Mouse (Mus musculus) forebrain, postnatal 0 days (tissue): ENCODE data around the gene Galns. TPM values are rescaled to one million over a fixed set of nuclear protein-coding genes. Genes with fewer than 3 reads are reported as not detected.

ENCODE experiments used
- ATAC-seq: fragments of 200-750 bp; cut with Nextera tagmentation; 2 replicates; pipeline ENCODE4 v1.8.0; 2017; ENCODE audit warnings: mild to moderate bottlenecking, moderate library complexity
- DNase-seq: peaks from one replicate; pipeline ENCODE4 v3.0.0-alpha.2; 2015
- H3K27ac ChIP-seq: fragments of 300-500 bp; sonication (generic); 2 replicates; pipeline ENCODE4 v1.5.1; 2014; ENCODE audit warnings: low read depth, mild to moderate bottlenecking, antibody characterized with exemption, low read length, moderate library complexity, mixed read lengths
- H3K27me3 ChIP-seq: fragments of 300-500 bp; sonication (generic); 2 replicates; pipeline ENCODE4 v1.6.1; 2014; ENCODE audit warnings: mild to moderate bottlenecking, low read length, mixed read lengths; ENCODE audit not compliant: insufficient read depth
- H3K36me3 ChIP-seq: fragments of 300-500 bp; sonication (generic); 2 replicates; pipeline ENCODE4 v1.6.1; 2014; ENCODE audit warnings: mild to moderate bottlenecking, moderate library complexity; ENCODE audit not compliant: insufficient read depth
- H3K4me1 ChIP-seq: fragments of 300-500 bp; sonication (generic); 2 replicates; pipeline ENCODE4 v1.6.1; 2014; ENCODE audit warnings: antibody characterized with exemption; ENCODE audit not compliant: insufficient read depth
- H3K4me2 ChIP-seq: fragments of 300-500 bp; sonication (generic); 2 replicates; pipeline ENCODE4 v1.6.1; 2014; ENCODE audit warnings: low read depth, mild to moderate bottlenecking, moderate library complexity
- H3K4me3 ChIP-seq: fragments of 300-500 bp; sonication (generic); 2 replicates; pipeline ENCODE4 v1.5.1; 2014; ENCODE audit warnings: low read depth, low read length, mixed read lengths
- H3K9ac ChIP-seq: fragments of 300-500 bp; sonication (generic); 2 replicates; pipeline ENCODE4 v1.6.1; 2014; ENCODE audit warnings: mild to moderate bottlenecking
- H3K9me3 ChIP-seq: fragments of 300-500 bp; sonication (generic); 2 replicates; pipeline ENCODE4 v1.6.1; 2016; ENCODE audit warnings: low read length
- CTCF ChIP-seq: sonication (generic); IDR thresholded peaks from 2 replicates; pipeline ENCODE4 v1.5.1; 2016; ENCODE audit warnings: antibody characterized with exemption, control low read depth, low read depth
- WGBS: fragments of 180-500 bp; shearing (Covaris S2); extraction: QIAGEN DNeasy Blood & Tissue Kit; methylation state at CpG from one replicate; pipeline ENCODE4 v1.1.7; 2014; 5-methylcytosine and 5-hydroxymethylcytosine counted together
- polyA plus RNA-seq: library from polyadenylated mRNA; unstranded; fragments of >200 nt; fragmentation: Nextera tagmentation; extraction: Ambion mirVana; gene quantifications from 2 replicates; pipeline ENCODE4 v1.2.1, GENCODE M21; 2015
- total RNA-seq: library from RNA; depleted of rRNA; stranded (reverse); fragments of >200 nt; gene quantifications from 2 replicates; pipeline ENCODE4 v1.2.3, GENCODE M21; 2014

The Galns gene
- total and polyA plus RNA-seq, 2 experiments from 2014 or later, result 8.4 to 12.8 TPM

DNA sequence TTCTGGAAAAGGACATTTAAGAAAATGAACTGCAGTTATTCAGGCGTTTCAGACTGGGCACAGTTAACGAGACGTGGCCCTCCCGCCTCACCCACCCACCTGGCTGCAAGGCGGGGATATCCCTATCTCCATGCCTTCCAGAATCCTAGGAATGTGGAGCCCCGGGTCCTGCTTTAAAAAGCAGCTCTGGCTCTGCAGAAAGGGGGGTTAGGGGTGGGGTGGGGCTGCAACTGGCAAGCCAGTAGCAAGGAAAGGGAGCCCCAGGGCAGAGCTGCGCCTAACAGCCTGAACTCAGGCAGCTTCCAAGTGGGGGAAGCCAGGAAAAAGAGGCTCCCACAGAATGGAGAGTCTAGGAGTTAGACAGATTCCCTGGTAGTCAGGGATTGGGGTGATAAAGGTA, 32.1 kb downstream of the Galns start:
- no peak for TF ChIP-seq CTCF
- Histone ChIP-seq H3K27me3 (no peaks in the 10 kb centered on the region), H3K4me3 (no peak overlapping the region), H3K4me1 (peaks cover 20% of the 10 kb centered on the region), H3K4me2 (no peak overlapping the region), H3K9me3 (no peaks in the 10 kb centered on the region), H3K36me3 (peaks cover 2% of the 10 kb centered on the region; the same call in 1 of the 2 replicates), H3K9ac (no peak overlapping the region), H3K27ac (no peak overlapping the region)
- WGBS, result 22% methylated on average over 7 of the region's 7 CpGs
- ATAC-seq (no peak), DNase-seq (no peak)

DNA sequence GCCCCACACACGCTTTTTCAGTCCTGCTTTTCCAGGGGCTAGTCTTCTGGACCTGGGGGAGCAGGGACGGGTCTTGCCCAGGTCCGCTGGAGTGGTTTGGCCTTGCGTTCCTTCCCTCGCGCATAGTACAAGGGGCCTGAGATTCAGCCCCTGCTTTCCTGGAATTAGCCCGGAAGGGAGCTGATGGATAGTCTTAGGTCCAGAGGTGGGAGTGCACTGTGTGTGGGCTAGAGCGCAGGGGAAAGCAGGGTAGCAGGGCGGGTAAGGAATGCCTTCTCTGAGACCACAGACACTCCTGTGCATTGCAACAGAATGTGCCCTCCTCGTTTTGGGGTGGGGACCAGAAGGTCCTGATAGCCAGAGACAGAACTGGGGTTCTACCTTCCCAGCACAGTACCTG, 34.1 kb downstream of the Galns start:
- no peaks in the 10 kb centered on the region for H3K27me3 ChIP-seq
- peak overlapping the region; percentile 36 for H3K27ac ChIP-seq
- DNase-seq (no peak), ATAC-seq (peak; percentile 1; the same call in 1 of the 2 replicates)
- no peak for TF ChIP-seq CTCF
- H3K4me1 ChIP-seq, result peaks cover 20% of the 10 kb centered on the region
- peak overlapping the region; percentile 61 for H3K9ac ChIP-seq
- peak overlapping the region; percentile 53 for H3K4me3 ChIP-seq
- H3K36me3 ChIP-seq, result peaks cover 6% of the 10 kb centered on the region
- H3K9me3 ChIP-seq, result no peaks in the 10 kb centered on the region
- 44% methylated on average over 10 of the region's 10 CpGs for WGBS
- peak overlapping the region; percentile 66 for H3K4me2 ChIP-seq

DNA sequence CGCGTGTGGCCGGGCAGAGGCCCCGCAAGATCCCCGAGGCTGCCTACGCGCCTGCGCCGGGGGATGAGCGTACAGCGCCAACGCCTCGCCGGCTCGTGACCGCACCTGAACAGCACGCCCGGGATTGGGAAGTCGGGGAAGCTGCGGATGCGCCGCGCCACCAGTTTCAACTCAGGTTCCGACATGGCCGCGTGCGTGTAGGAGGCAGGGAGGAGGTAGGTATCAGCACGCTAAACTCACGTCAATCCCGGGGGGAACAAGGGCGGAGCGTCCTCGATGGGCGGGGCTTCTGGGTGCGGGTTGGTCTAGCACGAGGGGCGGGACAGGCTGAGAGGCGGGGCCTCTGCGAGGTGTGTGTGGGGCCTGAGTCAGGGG, 34.6 kb downstream of the Galns start, which contains the start of gene Aprt:
Aprt (minus strand) TSS at position 262 of the 375 bp plus-strand sequence.
- H3K9me3 ChIP-seq, result no peaks in the 10 kb centered on the region
- ATAC-seq, result peak; percentile 95
- peaks cover 20% of the 10 kb centered on the region for H3K4me1 ChIP-seq
- no peak for TF ChIP-seq CTCF
- peak within 1 kb of the TSS; percentile 61 for H3K9ac ChIP-seq
- peaks cover 11% of the 10 kb centered on the region for H3K36me3 ChIP-seq
- no peaks in the 10 kb centered on the region for H3K27me3 ChIP-seq
- H3K4me2 ChIP-seq, result peak within 1 kb of the TSS; percentile 66
- H3K4me3 ChIP-seq, result peak within 1 kb of the TSS; percentile 53
- DNase-seq, result peak; percentile 92
- WGBS, result under 1% methylated on average over 39 of the region's 39 CpGs
- peak within 1 kb of the TSS; percentile 36 for H3K27ac ChIP-seq

DNA sequence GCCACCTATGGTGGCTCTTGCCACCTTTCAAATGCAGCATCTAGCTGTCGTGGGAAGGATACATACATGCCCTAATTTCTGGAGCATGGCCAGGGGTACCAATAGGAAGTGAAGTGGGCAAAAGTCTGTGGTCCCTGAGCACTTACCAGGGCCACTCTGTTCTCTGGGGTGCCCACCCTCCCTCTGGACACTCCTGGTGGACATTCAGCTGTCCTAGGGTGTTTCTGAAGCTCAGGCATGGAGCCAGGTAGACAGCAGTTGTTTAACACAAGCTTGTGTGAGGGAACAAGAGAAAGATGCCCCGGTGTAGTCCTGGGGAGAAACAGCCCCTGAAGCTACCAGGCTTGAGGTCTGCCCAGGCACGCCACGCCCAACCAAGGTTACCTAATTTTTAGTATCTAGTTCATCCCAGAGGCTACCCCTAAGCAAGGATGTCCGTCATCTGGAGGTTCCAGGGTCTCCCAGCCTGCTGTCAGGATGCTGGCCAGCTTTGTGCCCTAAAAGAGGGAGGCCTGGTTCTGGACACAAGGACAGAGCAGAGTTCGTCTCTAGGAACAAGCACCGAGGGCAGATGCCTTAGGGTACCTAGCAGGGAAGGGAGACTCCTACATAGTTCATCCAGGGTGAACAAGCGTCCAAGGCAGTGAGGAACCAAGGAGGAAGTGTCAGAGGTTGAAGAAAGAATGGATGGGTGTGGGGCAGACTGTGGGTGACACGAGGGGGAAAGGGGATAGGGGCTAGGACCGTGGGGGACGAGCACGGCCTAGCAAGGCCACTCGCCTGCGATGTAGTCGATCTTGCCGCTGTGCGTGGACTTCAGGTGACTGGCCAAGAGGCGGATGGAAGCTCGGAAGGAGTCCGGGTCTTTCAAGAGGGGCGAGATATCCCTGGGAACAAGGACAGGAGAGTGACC, 35.3 kb downstream of the Galns start:
- 14% methylated on average over 21 of the region's 21 CpGs for WGBS
- DNase-seq (no peak), ATAC-seq (peak; percentile 19)

DNA sequence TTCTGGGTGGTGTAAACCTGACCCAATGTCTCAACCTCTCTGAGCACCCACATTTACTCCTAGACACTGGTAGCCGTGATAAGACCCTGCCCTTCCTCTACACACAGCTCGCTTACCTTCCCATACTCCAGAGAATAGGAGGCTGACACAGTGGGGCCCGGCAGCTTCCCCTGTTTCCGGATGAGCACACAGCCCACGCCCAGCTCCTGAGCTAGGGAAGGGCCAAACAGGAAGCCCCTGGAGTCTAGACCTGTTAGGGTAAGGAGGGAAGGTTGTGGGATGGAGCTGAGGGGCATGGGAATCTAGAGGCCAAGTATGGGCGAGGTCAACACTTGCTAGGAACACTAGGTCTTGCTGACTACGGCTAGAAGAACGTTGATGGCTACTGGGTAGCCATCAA, 36.0 kb downstream of the Galns start:
- no peak for DNase-seq
- no peak overlapping the region for H3K9ac ChIP-seq
- 82% methylated on average over 8 of the region's 8 CpGs for WGBS
- H3K4me3 ChIP-seq, result peak overlapping the region; percentile 53; the same call in 1 of the 2 replicates
- H3K4me2 ChIP-seq, result peak overlapping the region; percentile 66
- peaks cover 16% of the 10 kb centered on the region for H3K36me3 ChIP-seq
- H3K27me3 ChIP-seq, result no peaks in the 10 kb centered on the region
- TF ChIP-seq CTCF, result no peak
- H3K9me3 ChIP-seq, result no peaks in the 10 kb centered on the region
- peaks cover 20% of the 10 kb centered on the region for H3K4me1 ChIP-seq
- H3K27ac ChIP-seq, result no peak overlapping the region
- no peak for ATAC-seq

More for the DNA sequence above, 35.3 kb downstream of the Galns start:
- H3K4me1 ChIP-seq, result peaks cover 20% of the 10 kb centered on the region
- H3K36me3 ChIP-seq, result peaks cover 16% of the 10 kb centered on the region
- H3K9ac ChIP-seq, result peak overlapping the region; percentile 61
- TF ChIP-seq CTCF, result no peak
- peak overlapping the region; percentile 66 for H3K4me2 ChIP-seq
- H3K27ac ChIP-seq, result peak overlapping the region; percentile 36
- peak overlapping the region; percentile 53 for H3K4me3 ChIP-seq
- no peaks in the 10 kb centered on the region for H3K9me3 ChIP-seq
- no peaks in the 10 kb centered on the region for H3K27me3 ChIP-seq

DNA sequence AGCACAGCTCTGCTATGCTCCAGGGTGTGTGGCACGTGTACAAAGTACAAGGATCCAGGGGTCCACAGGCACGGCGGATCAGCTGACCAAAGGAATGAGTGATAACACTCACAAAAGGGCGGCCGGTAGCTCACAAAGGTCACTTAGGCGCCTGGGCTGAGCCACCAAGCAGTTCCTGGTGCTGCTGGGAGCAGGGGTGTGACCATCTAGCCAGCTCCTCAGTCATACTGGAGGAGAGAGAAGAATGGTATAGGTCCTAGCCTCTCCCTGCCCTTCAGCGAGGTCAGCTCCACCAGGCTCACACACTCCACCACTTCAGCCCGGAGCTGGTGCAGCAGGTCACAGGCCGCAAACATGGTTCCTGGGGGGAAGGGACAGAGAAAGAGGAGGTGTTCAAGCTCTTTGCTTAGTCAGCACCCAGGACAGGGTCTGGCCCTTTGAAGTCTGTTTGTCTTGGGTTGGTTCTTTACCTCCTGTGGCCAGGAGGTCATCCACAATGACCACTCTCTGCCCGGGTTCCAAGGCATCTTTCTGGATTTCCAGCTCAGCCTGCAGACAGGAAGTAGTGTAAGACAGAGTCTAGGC, 36.5 kb downstream of the Galns start:
- H3K4me3 ChIP-seq, result no peak overlapping the region
- no peak for TF ChIP-seq CTCF
- WGBS, result 65% methylated on average over 10 of the region's 10 CpGs
- peak overlapping the region; percentile 66 for H3K4me2 ChIP-seq
- H3K9me3 ChIP-seq, result no peaks in the 10 kb centered on the region
- no peak overlapping the region for H3K27ac ChIP-seq
- no peak for DNase-seq
- peaks cover 16% of the 10 kb centered on the region for H3K36me3 ChIP-seq
- H3K4me1 ChIP-seq, result peaks cover 20% of the 10 kb centered on the region
- no peak overlapping the region for H3K9ac ChIP-seq
- ATAC-seq, result no peak
- no peaks in the 10 kb centered on the region for H3K27me3 ChIP-seq

DNA sequence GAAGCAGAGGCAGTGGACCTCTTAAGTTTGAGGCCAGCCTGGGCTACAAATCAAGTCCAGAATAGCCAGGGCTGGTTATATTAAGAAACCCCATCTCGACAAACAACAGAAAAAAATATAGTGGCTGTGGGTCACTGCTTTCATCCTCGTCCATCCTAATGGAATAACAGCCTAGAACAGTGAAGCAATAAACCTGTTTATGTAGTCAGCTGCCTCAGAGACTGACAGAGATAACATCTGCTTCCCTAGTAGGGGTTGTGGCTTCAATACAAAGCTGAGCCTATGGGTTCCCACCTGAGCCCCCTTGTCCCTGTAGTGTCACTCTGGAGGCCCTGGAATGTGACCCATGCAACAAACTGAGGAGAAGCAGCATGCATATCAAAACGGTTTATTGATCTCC, 37.0 kb downstream of the Galns start:
- Histone ChIP-seq H3K27ac (no peak overlapping the region), H3K36me3 (peaks cover 16% of the 10 kb centered on the region), H3K4me1 (peaks cover 20% of the 10 kb centered on the region), H3K9ac (no peak overlapping the region), H3K4me2 (no peak overlapping the region), H3K27me3 (no peaks in the 10 kb centered on the region), H3K9me3 (no peaks in the 10 kb centered on the region), H3K4me3 (no peak overlapping the region)
- no peak for TF ChIP-seq CTCF
- ATAC-seq (no peak), DNase-seq (no peak)
- 74% methylated on average over 3 of the region's 3 CpGs for WGBS
